Mouse (Mus musculus) liver, postnatal 0 days (tissue): ENCODE results near the gene Stx16.

ENCODE experiments used
- CTCF ChIP-seq: sonication (generic); IDR thresholded peaks from 2 replicates; pipeline ENCODE4 v1.5.1; 2016; ENCODE audit warnings: antibody characterized with exemption, low read depth
- EP300 ChIP-seq: IDR thresholded peaks from 2 replicates; pipeline ENCODE4 v1.6.1; 2016; ENCODE audit warnings: antibody characterized with exemption, low read depth, mild to moderate bottlenecking

GRCm38 (mm10) chr2:174073156-174073790 lies 2.8 kb upstream of the Stx16 start:
- TF ChIP-seq CTCF (no peak), EP300 (no peak)
